Mouse (Mus musculus) forebrain, embryonic 15.5 days (tissue): Measurements from ENCODE around the gene Kirrel3. TPM values are rescaled to one million over a fixed set of nuclear protein-coding genes. Genes with fewer than 3 reads are reported as not detected.
A peak's percentile ranks its signal among the peaks of the same experiment; 100 is the strongest.

Source experiments
- ATAC-seq: fragments of 200-750 bp; cut with Nextera tagmentation; replicated peaks from 2 replicates; pipeline ENCODE4 v1.8.0; 2017; ENCODE audit warnings: mild to moderate bottlenecking, moderate TSS enrichment, moderate library complexity
- H3K27ac ChIP-seq: fragments of 300-500 bp; sonication (generic); replicated peaks from 2 replicates; pipeline ENCODE4 v1.5.1; 2015; ENCODE audit warnings: mild to moderate bottlenecking, inconsistent platforms
- H3K27me3 ChIP-seq: fragments of 300-500 bp; sonication (generic); 2 replicates; pipeline ENCODE4 v1.6.1; 2015; ENCODE audit warnings: inconsistent platforms
- H3K36me3 ChIP-seq: fragments of 300-500 bp; sonication (generic); 2 replicates; pipeline ENCODE4 v1.6.1; 2015; ENCODE audit warnings: mild to moderate bottlenecking, inconsistent platforms
- H3K4me1 ChIP-seq: fragments of 300-500 bp; sonication (generic); 2 replicates; pipeline ENCODE4 v1.6.1; 2015; ENCODE audit warnings: inconsistent platforms
- H3K4me2 ChIP-seq: fragments of 300-500 bp; sonication (generic); replicated peaks from 2 replicates; pipeline ENCODE4 v1.6.1; 2015; ENCODE audit warnings: mild to moderate bottlenecking, inconsistent platforms
- H3K4me3 ChIP-seq: fragments of 300-500 bp; sonication (generic); 2 replicates; pipeline ENCODE4 v1.5.1; 2015; ENCODE audit warnings: mild to moderate bottlenecking, inconsistent platforms
- H3K9ac ChIP-seq: fragments of 300-500 bp; sonication (generic); replicated peaks from 2 replicates; pipeline ENCODE4 v1.6.1; 2015; ENCODE audit warnings: mild to moderate bottlenecking, inconsistent platforms
- H3K9me3 ChIP-seq: fragments of 300-500 bp; sonication (generic); 2 replicates; pipeline ENCODE4 v1.6.1; 2016; ENCODE audit warnings: inconsistent platforms
- WGBS: fragments of 180-500 bp; shearing (Covaris S2); methylation state at CpG from one replicate; pipeline ENCODE4 v1.1.7; 2015; ENCODE audit warnings: mixed read lengths; 5-methylcytosine and 5-hydroxymethylcytosine counted together
- polyA plus RNA-seq: library from polyadenylated mRNA; unstranded; fragments of >200 nt; fragmentation: Nextera tagmentation; extraction: Ambion mirVana; gene quantifications from 2 replicates; pipeline ENCODE4 v1.2.1, GENCODE M21; 2015

The Kirrel3 gene
- polyA plus RNA-seq, 1 experiment from 2014 or later, result 48.1 TPM

- ATAC-seq, result no peak; the same call in 1 of the 2 replicates
- Histone ChIP-seq H3K36me3 (no peaks in the 10 kb centered on the region), H3K9me3 (no peaks in the 10 kb centered on the region), H3K9ac (no peak overlapping the region), H3K27me3 (no peaks in the 10 kb centered on the region), H3K27ac (no peak overlapping the region), H3K4me1 (peaks cover 20% of the 10 kb centered on the region), H3K4me2 (no peak overlapping the region; the same call in 1 of the 2 replicates), H3K4me3 (no peak overlapping the region)
- 34% methylated on average over 18 of the region's 18 CpGs for WGBS
Measured at GRCm38 (mm10) chr9:34824358-34825088, 338.8 kb downstream of the Kirrel3 start.

GRCm38 (mm10) chr9:34825089-34825400 lies 339.4 kb downstream of the Kirrel3 start:
- Histone ChIP-seq H3K27me3 (no peaks in the 10 kb centered on the region), H3K4me3 (no peak overlapping the region), H3K36me3 (no peaks in the 10 kb centered on the region), H3K4me2 (no peak overlapping the region), H3K27ac (no peak overlapping the region), H3K4me1 (peaks cover 20% of the 10 kb centered on the region), H3K9me3 (no peaks in the 10 kb centered on the region), H3K9ac (no peak overlapping the region)
- ATAC-seq, result no peak; the same call in 1 of the 2 replicates
- 15% methylated on average over 2 of the region's 2 CpGs for WGBS

GRCm38 (mm10) chr9:34825402-34826008 lies 339.8 kb downstream of the Kirrel3 start:
- Histone ChIP-seq H3K4me2 (no peak overlapping the region), H3K9me3 (no peaks in the 10 kb centered on the region), H3K4me1 (peaks cover 20% of the 10 kb centered on the region), H3K36me3 (no peaks in the 10 kb centered on the region), H3K4me3 (no peak overlapping the region), H3K27me3 (no peaks in the 10 kb centered on the region), H3K27ac (no peak overlapping the region), H3K9ac (no peak overlapping the region)
- no peak for ATAC-seq
- 17% methylated on average over 11 of the region's 11 CpGs for WGBS

GRCm38 (mm10) chr9:34830696-34831095 lies 345.0 kb downstream of the Kirrel3 start:
- no peaks in the 10 kb centered on the region for H3K36me3 ChIP-seq
- H3K4me1 ChIP-seq, result peaks cover 5% of the 10 kb centered on the region; the same call in 1 of the 2 replicates
- WGBS, result 28% methylated on average over 3 of the region's 3 CpGs
- H3K4me2 ChIP-seq, result no peak overlapping the region
- no peaks in the 10 kb centered on the region for H3K9me3 ChIP-seq
- no peak for ATAC-seq
- no peak overlapping the region for H3K9ac ChIP-seq
- no peaks in the 10 kb centered on the region for H3K27me3 ChIP-seq
- no peak overlapping the region for H3K4me3 ChIP-seq
- no peak overlapping the region for H3K27ac ChIP-seq

GRCm38 (mm10) chr9:34836801-34837200 lies 351.1 kb downstream of the Kirrel3 start:
- Histone ChIP-seq H3K36me3 (no peaks in the 10 kb centered on the region), H3K4me3 (no peak overlapping the region), H3K27me3 (no peaks in the 10 kb centered on the region), H3K9ac (no peak overlapping the region), H3K4me2 (no peak overlapping the region), H3K27ac (no peak overlapping the region), H3K4me1 (peaks cover 15% of the 10 kb centered on the region), H3K9me3 (no peaks in the 10 kb centered on the region)
- 53% methylated on average over 2 of the region's 2 CpGs for WGBS
- ATAC-seq, result no peak

- Histone ChIP-seq H3K4me2 (no peak overlapping the region), H3K27ac (no peak overlapping the region), H3K4me3 (no peak overlapping the region), H3K36me3 (no peaks in the 10 kb centered on the region), H3K9me3 (no peaks in the 10 kb centered on the region), H3K9ac (no peak overlapping the region), H3K27me3 (no peaks in the 10 kb centered on the region), H3K4me1 (peaks cover 20% of the 10 kb centered on the region)
- ATAC-seq, result 0 out of 2 replicates have a peak, but pooled peaks have one; percentile 39
- 30% methylated on average over 10 of the region's 10 CpGs for WGBS
Measured at GRCm38 (mm10) chr9:34837700-34838462, 352.2 kb downstream of the Kirrel3 start.

- H3K4me2 ChIP-seq, result no peak overlapping the region
- no peaks in the 10 kb centered on the region for H3K9me3 ChIP-seq
- no peak overlapping the region for H3K9ac ChIP-seq
- peaks cover 14% of the 10 kb centered on the region; the same call in 1 of the 2 replicates for H3K4me1 ChIP-seq
- no peaks in the 10 kb centered on the region for H3K27me3 ChIP-seq
- no peak overlapping the region for H3K4me3 ChIP-seq
- H3K27ac ChIP-seq, result no peak overlapping the region
- peak; percentile 57 for ATAC-seq
- H3K36me3 ChIP-seq, result no peaks in the 10 kb centered on the region
- WGBS, result 62% methylated on average over 10 of the region's 10 CpGs
Measured at GRCm38 (mm10) chr9:34843275-34843965, 357.7 kb downstream of the Kirrel3 start.

GRCm38 (mm10) chr9:34846440-34846839 lies 360.7 kb downstream of the Kirrel3 start:
- 15% methylated on average over 1 of the region's 1 CpGs for WGBS
- Histone ChIP-seq H3K9me3 (no peaks in the 10 kb centered on the region), H3K4me1 (peaks cover 9% of the 10 kb centered on the region; the same call in 1 of the 2 replicates), H3K27me3 (no peaks in the 10 kb centered on the region), H3K4me2 (no peak overlapping the region), H3K4me3 (no peak overlapping the region), H3K9ac (no peak overlapping the region), H3K36me3 (no peaks in the 10 kb centered on the region), H3K27ac (no peak overlapping the region)
- no peak for ATAC-seq

GRCm38 (mm10) chr9:34847664-34848063 lies 362.0 kb downstream of the Kirrel3 start:
- H3K27me3 ChIP-seq, result no peaks in the 10 kb centered on the region
- H3K4me1 ChIP-seq, result no peaks in the 10 kb centered on the region; the same call in 1 of the 2 replicates
- no peak for ATAC-seq
- H3K27ac ChIP-seq, result no peak overlapping the region
- H3K36me3 ChIP-seq, result no peaks in the 10 kb centered on the region
- H3K9me3 ChIP-seq, result no peaks in the 10 kb centered on the region
- no peak overlapping the region for H3K4me2 ChIP-seq
- no peak overlapping the region for H3K9ac ChIP-seq
- 57% methylated on average over 5 of the region's 5 CpGs for WGBS
- no peak overlapping the region for H3K4me3 ChIP-seq

GRCm38 (mm10) chr9:34851136-34851535 lies 365.4 kb downstream of the Kirrel3 start:
- 71% methylated on average over 4 of the region's 4 CpGs for WGBS
- ATAC-seq, result no peak
- Histone ChIP-seq H3K4me3 (no peak overlapping the region), H3K27me3 (no peaks in the 10 kb centered on the region), H3K36me3 (no peaks in the 10 kb centered on the region), H3K27ac (no peak overlapping the region), H3K4me1 (no peaks in the 10 kb centered on the region), H3K4me2 (no peak overlapping the region), H3K9ac (no peak overlapping the region), H3K9me3 (no peaks in the 10 kb centered on the region)

GRCm38 (mm10) chr9:34857575-34857974 lies 371.9 kb downstream of the Kirrel3 start:
- H3K27ac ChIP-seq, result no peak overlapping the region
- ATAC-seq, result 0 out of 2 replicates have a peak, but pooled peaks have one; percentile 12
- no peak overlapping the region for H3K4me3 ChIP-seq
- no peak overlapping the region for H3K9ac ChIP-seq
- H3K9me3 ChIP-seq, result no peaks in the 10 kb centered on the region
- H3K4me1 ChIP-seq, result 0 out of 2 replicates have a peak, but pooled peaks cover 5% of the 10 kb centered on the region
- no peak overlapping the region for H3K4me2 ChIP-seq
- H3K27me3 ChIP-seq, result no peaks in the 10 kb centered on the region
- H3K36me3 ChIP-seq, result no peaks in the 10 kb centered on the region
- 61% methylated on average over 9 of the region's 9 CpGs for WGBS
